Mouse (Mus musculus) CH12.LX (cell line): Measurements from ENCODE around the gene Scd4.

ENCODE experiments used
- CHD1 ChIP-seq: IDR thresholded peaks from 2 replicates; pipeline ENCODE4 v1.6.1; 2012; ENCODE audit warnings: low read depth, low read length, improper control_type of control experiment, inconsistent platforms
- CTCF ChIP-seq, 2 experiments: IDR thresholded peaks in 1 of 2; conservative IDR thresholded peaks in 1 of 2; 2 replicates each; pipeline ENCODE4 v1.5.1; 2011 to 2012; ENCODE audit warnings: low read depth in 2 of 2, low read length in 2 of 2, improper control_type of control experiment in 1 of 2, inconsistent platforms in 1 of 2, mild to moderate bottlenecking in 1 of 2, moderate library complexity in 1 of 2
- E2F4 ChIP-seq: IDR thresholded peaks from 2 replicates; pipeline ENCODE4 v1.6.1; 2011; ENCODE audit warnings: low read depth, low read length, improper control_type of control experiment; ENCODE audit not compliant: insufficient replicate concordance
- EP300 ChIP-seq: IDR thresholded peaks from 2 replicates; pipeline ENCODE4 v1.6.1; 2011; ENCODE audit warnings: low read length, improper control_type of control experiment
- GABPA ChIP-seq: IDR thresholded peaks from 2 replicates; pipeline ENCODE4 v1.6.1; 2012; ENCODE audit warnings: low read depth, low read length, improper control_type of control experiment, inconsistent platforms; ENCODE audit not compliant: insufficient replicate concordance
- MAFK ChIP-seq: IDR thresholded peaks from 2 replicates; pipeline ENCODE4 v1.6.1; 2011; ENCODE audit warnings: low read length, improper control_type of control experiment; ENCODE audit not compliant: insufficient replicate concordance
- MAX ChIP-seq: IDR thresholded peaks from 2 replicates; pipeline ENCODE4 v1.6.1; 2011; ENCODE audit warnings: low read length, improper control_type of control experiment
- PAX5 ChIP-seq: IDR thresholded peaks from 2 replicates; pipeline ENCODE4 v1.6.1; 2012; ENCODE audit warnings: low read length, inconsistent platforms, mixed read lengths
- POLR2A ChIP-seq: IDR thresholded peaks from 2 replicates; pipeline ENCODE4 v1.6.1; 2011; ENCODE audit warnings: low read depth, mild to moderate bottlenecking, improper control_type of control experiment, low read length
- SMC3 ChIP-seq: IDR thresholded peaks from 2 replicates; pipeline ENCODE4 v1.6.1; 2011; ENCODE audit warnings: low read depth, low read length, improper control_type of control experiment
- TCF12 ChIP-seq: IDR thresholded peaks from 2 replicates; pipeline ENCODE4 v1.6.1; 2014; ENCODE audit warnings: low read depth, mild to moderate bottlenecking, inconsistent platforms, low read length, improper control_type of control experiment
- USF2 ChIP-seq: conservative IDR thresholded peaks from 2 replicates; pipeline ENCODE4 v1.6.1; 2011; ENCODE audit warnings: low read depth, low read length, improper control_type of control experiment
- ZC3H11A ChIP-seq: IDR thresholded peaks from 2 replicates; pipeline ENCODE4 v1.6.1; 2012; ENCODE audit warnings: low read depth, mild to moderate bottlenecking, inconsistent platforms, low read length, improper control_type of control experiment
- ZMIZ1 ChIP-seq: IDR thresholded peaks from 2 replicates; pipeline ENCODE4 v1.6.1; 2012; ENCODE audit warnings: low read depth, mild to moderate bottlenecking, inconsistent platforms, low read length, improper control_type of control experiment

DNA sequence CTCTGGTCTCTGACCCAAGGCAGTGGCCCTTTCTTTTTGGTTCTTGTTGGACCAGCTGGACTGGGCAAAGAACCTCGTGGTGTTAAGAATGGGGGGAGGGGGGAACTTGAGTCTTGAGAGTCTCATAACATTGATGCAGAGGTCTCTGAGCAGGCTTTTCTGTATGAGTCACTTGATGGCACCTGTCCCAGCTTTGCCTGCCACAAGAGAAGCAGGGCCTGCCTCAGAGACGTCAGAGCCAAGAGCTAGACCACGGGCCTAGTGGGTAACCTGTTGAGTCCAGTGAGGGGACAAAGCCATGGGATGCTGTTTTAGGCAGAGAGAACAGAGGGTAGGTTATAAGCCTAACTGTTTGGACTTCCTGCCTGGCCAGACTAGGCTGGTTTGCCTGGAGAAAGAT lies 37.6 kb upstream of the Scd4 start:
- TF ChIP-seq CTCF (conservative IDR thresholded peaks at IDR 0.05 in 1 of 2, IDR thresholded peaks at IDR 0.05 in 1 of 2; ENCODE audit: low read depth in 2 of 2, low read length in 2 of 2) (no peak), MAX (no peak), ZMIZ1 (no peak), PAX5 (no peak), CHD1 (no peak; the same call in 1 of the 2 replicates), POLR2A (no peak), EP300 (no peak), TCF12 (no peak), SMC3 (no peak), E2F4 (no peak), MAFK (no peak), ZC3H11A (no peak), GABPA (no peak), USF2 (no peak)
